In genomic region chr3:94821008-94821638, GRCm38 (mm10) we compare ENCODE assay signal across 8 mouse cellular contexts. TPM values are rescaled to one million over a fixed set of nuclear protein-coding genes. Genes with fewer than 3 reads are reported as not detected.
DNase-seq lines count a peak whose midpoint lies in the region; ATAC-seq and TF ChIP-seq lines count a peak whose summit lies in the region.

No protein-coding gene starts in this region.

- H3K36me3 ChIP-seq in spleen, adult 2 months (ENCODE audit: control insufficient read depth, insufficient read depth, low read length), result no peaks in the 10 kb centered on the region
- H3K36me3 ChIP-seq in intestine, postnatal 0 days (ENCODE audit: control insufficient read depth, insufficient read depth), result no peaks in the 10 kb centered on the region
- no peaks in the 10 kb centered on the region for H3K36me3 ChIP-seq in liver, embryonic 15.5 days (replicated peaks)

- ATAC-seq in intestine, postnatal 0 days, result peak; percentile 38; the same call in 1 of the 2 replicates
- 0 out of 2 replicates have a peak, but pooled peaks have one; percentile 22 for ATAC-seq in liver, embryonic 15.5 days (ENCODE audit: insufficient read depth)

- peaks cover 6% of the 10 kb centered on the region; the same call in 1 of the 2 replicates for H3K27me3 ChIP-seq in spleen, adult 2 months (ENCODE audit: control insufficient read depth, insufficient read depth, low read length)
- H3K27me3 ChIP-seq in intestine, postnatal 0 days (replicated peaks; ENCODE audit: control insufficient read depth, insufficient read depth, low read length), result no peaks in the 10 kb centered on the region
- H3K27me3 ChIP-seq in liver, embryonic 15.5 days, result peaks cover 3% of the 10 kb centered on the region; the same call in 1 of the 2 replicates

- H3K27ac ChIP-seq in spleen, adult 2 months (ENCODE audit: insufficient read depth, low read length), result peak overlapping the region; percentile 38; the same call in 1 of the 2 replicates
- no peak overlapping the region for H3K27ac ChIP-seq in cortical plate, adult 2 months (ENCODE audit: insufficient read depth, low read length)
- peak overlapping the region; percentile 22; the same call in 1 of the 2 replicates for H3K27ac ChIP-seq in intestine, postnatal 0 days (ENCODE audit: low read depth, low read length)
- H3K27ac ChIP-seq in liver, embryonic 15.5 days (replicated peaks), result peak overlapping the region; percentile 41; the same call in 1 of the 2 replicates

- TF ChIP-seq CTCF in spleen, adult 2 months (IDR thresholded peaks at IDR 0.05; ENCODE audit: extremely low read depth, insufficient read depth, insufficient read length, insufficient replicate concordance), result no peak
- no peak for TF ChIP-seq CTCF in cortical plate, adult 2 months (IDR thresholded peaks at IDR 0.05; ENCODE audit: extremely low read depth, insufficient read depth, low read length)
- TF ChIP-seq CTCF in intestine, postnatal 0 days (IDR thresholded peaks at IDR 0.05; ENCODE audit: low read depth), result peak; percentile 24; the same call in 1 of the 2 replicates

- H3K4me2 ChIP-seq in intestine, postnatal 0 days (replicated peaks; ENCODE audit: low read depth), result peak overlapping the region; percentile 87
- peak overlapping the region; percentile 79 for H3K4me2 ChIP-seq in liver, embryonic 15.5 days

- H3K4me1 ChIP-seq in spleen, adult 2 months (ENCODE audit: control insufficient read depth, insufficient read depth, insufficient read length), result peaks cover 3% of the 10 kb centered on the region; the same call in 1 of the 2 replicates
- H3K4me1 ChIP-seq in cortical plate, adult 2 months (ENCODE audit: control insufficient read depth, insufficient read depth, low read length), result no peaks in the 10 kb centered on the region; the same call in 1 of the 2 replicates
- H3K4me1 ChIP-seq in intestine, postnatal 0 days (replicated peaks; ENCODE audit: control insufficient read depth, insufficient read depth, low read length), result no peaks in the 10 kb centered on the region
- H3K4me1 ChIP-seq in liver, embryonic 15.5 days (replicated peaks), result peaks cover 8% of the 10 kb centered on the region

- peak overlapping the region; percentile 78 for H3K9ac ChIP-seq in intestine, postnatal 0 days (ENCODE audit: low read depth, low read length)
- H3K9ac ChIP-seq in liver, embryonic 15.5 days, result peak overlapping the region; percentile 58

- DNase-seq in spleen, adult 2 months (ENCODE audit: low read depth in 1 of 2, low spot score in 2 of 2), result no peak
- DNase-seq in spleen, postnatal 14 days (ENCODE audit: low spot score in 2 of 2), result no peak
- peak; percentile 51 to 79 for DNase-seq in heart, adult 18-20 months
- DNase-seq in neural tube, embryonic 10.5 days (ENCODE audit: extremely low spot score, low spot score), result peak; percentile 78
- DNase-seq in urinary bladder, postnatal 25 days (ENCODE audit: low spot score), result peak; percentile 33

- TF ChIP-seq POLR2A in spleen, adult 2 months (IDR thresholded peaks at IDR 0.05; ENCODE audit: low read depth, low read length), result no peak
- no peak for TF ChIP-seq POLR2A in cortical plate, adult 2 months (IDR thresholded peaks at IDR 0.05; ENCODE audit: extremely low read depth, insufficient read depth, low read length)

- 4% methylated on average over 31 of the region's 31 CpGs for WGBS in spleen, adult 2 months
- WGBS in intestine, postnatal 0 days, result 3% methylated on average over 31 of the region's 31 CpGs
- 3% methylated on average over 31 of the region's 31 CpGs for WGBS in liver, embryonic 15.5 days (ENCODE audit: insufficient replicate concordance)

- H3K4me3 ChIP-seq in spleen, adult 2 months (ENCODE audit: extremely low read depth, insufficient read depth, insufficient read length), result peak overlapping the region; percentile 60
- H3K4me3 ChIP-seq in cortical plate, adult 2 months (ENCODE audit: insufficient read depth, low read length), result peak overlapping the region; percentile 66
- peak overlapping the region; percentile 58 for H3K4me3 ChIP-seq in intestine, postnatal 0 days (ENCODE audit: low read depth, low read length)
- peak overlapping the region; percentile 63 for H3K4me3 ChIP-seq in liver, embryonic 15.5 days (replicated peaks)

- no peaks in the 10 kb centered on the region for H3K9me3 ChIP-seq in intestine, postnatal 0 days (ENCODE audit: control insufficient read depth)
- 0 out of 2 replicates have a peak, but pooled peaks cover 3% of the 10 kb centered on the region for H3K9me3 ChIP-seq in liver, embryonic 15.5 days (replicated peaks)

RNA-seq across cellular contexts. Expression of gene Pogz, which starts 16.2 kb away (rescaled TPM):
- 24.8 and 26.2 TPM in 2 replicates for polyA plus RNA-seq in spleen, adult 2 months (2012; rRNA removed)
- 38.1 and 40.0 TPM in 2 replicates for polyA plus RNA-seq in cortical plate, adult 2 months (2012; rRNA removed)
- 10 to 100 TPM; 12.9 to 20.2 TPM for total RNA-seq in heart, adult 18-20 months (2021)
- 4.8 and 5.8 TPM in 2 replicates for polyA plus RNA-seq in intestine, postnatal 0 days (2015; fragmentation: Nextera tagmentation; extraction: Ambion mirVana)
- polyA plus RNA-seq in liver, embryonic 15.5 days (2015; fragmentation: Nextera tagmentation; extraction: Ambion mirVana), result 2.9 and 3.3 TPM in 2 replicates

RNA-seq across cellular contexts. Expression of gene Cgn, which starts 34.8 kb away (rescaled TPM):
- polyA plus RNA-seq in spleen, adult 2 months (2012; rRNA removed), result 0.11 and 0.22 TPM in 2 replicates
- polyA plus RNA-seq in cortical plate, adult 2 months (2012; rRNA removed), result 2.3 and 3.2 TPM in 2 replicates
- total RNA-seq in heart, adult 18-20 months (2021), result under 1 TPM; 0.37 to 0.85 TPM
- polyA plus RNA-seq in intestine, postnatal 0 days (2015; fragmentation: Nextera tagmentation; extraction: Ambion mirVana), result 42.1 and 48.3 TPM in 2 replicates
- 11.2 and 14.1 TPM in 2 replicates for polyA plus RNA-seq in liver, embryonic 15.5 days (2015; fragmentation: Nextera tagmentation; extraction: Ambion mirVana)

Comparison
In these comparisons a context has a peak if more than half of its experiments do, and no peak if none do; other contexts are left out.
1. DNase-seq: peak in heart, adult 18-20 months (2 of 2), neural tube, embryonic 10.5 days (single experiment) and urinary bladder, postnatal 25 days (single experiment); none in spleen, adult 2 months (0 of 2) and spleen, postnatal 14 days (0 of 2).
2. Peak in every context shown above with its lines, with median percentiles within 50 percentile points of each other: H3K4me3 ChIP-seq.